Mouse (Mus musculus) embryonic fibroblast, embryonic 13.5 days (primary cell): ENCODE data around the gene Tomm7. TPM values are rescaled to one million over a fixed set of nuclear protein-coding genes. Genes with fewer than 3 reads are reported as not detected.

Experiments used
- H3K27ac ChIP-seq: 2 replicates; pipeline ENCODE4 v1.5.1; 2012; ENCODE audit warnings: low read length, control low read depth, inconsistent platforms; ENCODE audit not compliant: insufficient read depth
- H3K4me1 ChIP-seq: 2 replicates; pipeline ENCODE4 v1.6.1; 2011; ENCODE audit warnings: low read length; ENCODE audit not compliant: control insufficient read depth, insufficient read depth
- H3K4me3 ChIP-seq: 2 replicates; pipeline ENCODE4 v1.5.1; 2011; ENCODE audit warnings: mild to moderate bottlenecking, control low read depth, low read length; ENCODE audit not compliant: insufficient read depth
- CTCF ChIP-seq: IDR thresholded peaks from 2 replicates; pipeline ENCODE4 v1.5.1; 2011; ENCODE audit warnings: mild to moderate bottlenecking, control low read depth, low read length, moderate library complexity, borderline replicate concordance; ENCODE audit not compliant: insufficient read depth
- POLR2A ChIP-seq: IDR thresholded peaks from 2 replicates; pipeline ENCODE4 v1.6.1; 2011; ENCODE audit warnings: low read depth, mild to moderate bottlenecking, control low read depth, low read length, moderate library complexity
- polyA plus RNA-seq: library from polyadenylated mRNA; stranded (reverse); fragments of >200 nt; gene quantifications from 2 replicates; pipeline ENCODE4 v1.2.4, GENCODE M21; 2011; ENCODE audit warnings: low read depth; ENCODE audit not compliant: missing spikeins, insufficient read length

Gene Tomm7
- polyA plus RNA-seq, 1 experiment, result 52.8 TPM

- Histone ChIP-seq H3K27ac (no peak overlapping the region), H3K4me3 (no peak overlapping the region), H3K4me1 (no peaks in the 10 kb centered on the region; the same call in 1 of the 2 replicates)
- TF ChIP-seq CTCF, result no peak
- TF ChIP-seq POLR2A, result no peak
Measured at GRCm38 (mm10) chr5:23864054-23864965, 20.3 kb upstream of the Tomm7 start.

GRCm38 (mm10) chr5:23863166-23864053, 19.4 kb upstream of the Tomm7 start:
- TF ChIP-seq POLR2A, result no peak
- TF ChIP-seq CTCF, result no peak
- no peak overlapping the region for H3K27ac ChIP-seq

DNA sequence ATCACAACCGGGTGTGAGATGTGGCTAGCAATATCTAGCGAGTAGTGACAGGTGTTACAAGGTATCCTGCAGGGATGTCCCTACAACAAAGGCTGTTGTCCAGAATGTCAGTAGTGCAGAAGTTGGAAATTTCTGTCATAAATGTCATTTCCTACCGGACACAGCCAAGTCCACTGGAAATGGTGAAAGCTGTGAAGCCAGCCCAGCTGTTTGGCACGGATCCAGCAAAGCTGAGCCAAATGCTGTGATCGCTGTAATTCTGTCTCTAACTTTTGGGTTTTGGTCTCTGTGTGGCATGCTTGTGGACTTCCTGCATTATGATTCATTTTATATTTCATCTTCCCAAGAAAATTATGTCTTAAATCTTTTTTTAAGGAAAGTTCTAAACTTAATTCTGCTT, 18.3 kb upstream of the Tomm7 start:
- Histone ChIP-seq H3K27ac (no peak overlapping the region), H3K4me1 (no peaks in the 10 kb centered on the region; the same call in 1 of the 2 replicates), H3K4me3 (no peak overlapping the region)
- TF ChIP-seq POLR2A (no peak), CTCF (no peak)

More at GRCm38 (mm10) chr5:23863166-23864053, 19.4 kb upstream of the Tomm7 start:
- no peaks in the 10 kb centered on the region; the same call in 1 of the 2 replicates for H3K4me1 ChIP-seq
- no peak overlapping the region for H3K4me3 ChIP-seq

GRCm38 (mm10) chr5:23861721-23862120, 17.8 kb upstream of the Tomm7 start:
- no peak overlapping the region for H3K4me3 ChIP-seq
- TF ChIP-seq POLR2A (no peak), CTCF (no peak)
- H3K27ac ChIP-seq, result no peak overlapping the region
- no peaks in the 10 kb centered on the region; the same call in 1 of the 2 replicates for H3K4me1 ChIP-seq

DNA sequence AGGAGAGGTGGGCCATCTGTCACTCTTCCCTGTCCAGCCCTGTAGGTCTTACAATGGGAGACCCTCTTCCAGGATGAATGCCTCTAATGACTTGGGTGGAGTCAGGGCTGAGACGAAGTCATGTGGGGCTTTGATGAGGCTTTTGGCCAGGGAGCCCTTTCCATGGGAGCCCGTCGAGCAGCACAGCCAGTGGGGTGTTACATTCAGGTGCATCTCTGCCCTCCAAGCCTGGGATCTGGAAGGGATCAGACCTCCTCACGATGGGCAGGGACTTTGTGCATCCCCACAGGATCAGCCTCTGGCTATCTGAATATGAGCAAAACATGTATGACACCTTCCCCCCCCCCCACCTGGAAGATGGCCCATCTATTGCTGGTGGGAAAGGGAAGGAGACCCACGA, 15.9 kb upstream of the Tomm7 start:
- no peaks in the 10 kb centered on the region; the same call in 1 of the 2 replicates for H3K4me1 ChIP-seq
- no peak overlapping the region for H3K4me3 ChIP-seq
- no peak overlapping the region for H3K27ac ChIP-seq
- TF ChIP-seq CTCF (no peak), POLR2A (no peak)

DNA sequence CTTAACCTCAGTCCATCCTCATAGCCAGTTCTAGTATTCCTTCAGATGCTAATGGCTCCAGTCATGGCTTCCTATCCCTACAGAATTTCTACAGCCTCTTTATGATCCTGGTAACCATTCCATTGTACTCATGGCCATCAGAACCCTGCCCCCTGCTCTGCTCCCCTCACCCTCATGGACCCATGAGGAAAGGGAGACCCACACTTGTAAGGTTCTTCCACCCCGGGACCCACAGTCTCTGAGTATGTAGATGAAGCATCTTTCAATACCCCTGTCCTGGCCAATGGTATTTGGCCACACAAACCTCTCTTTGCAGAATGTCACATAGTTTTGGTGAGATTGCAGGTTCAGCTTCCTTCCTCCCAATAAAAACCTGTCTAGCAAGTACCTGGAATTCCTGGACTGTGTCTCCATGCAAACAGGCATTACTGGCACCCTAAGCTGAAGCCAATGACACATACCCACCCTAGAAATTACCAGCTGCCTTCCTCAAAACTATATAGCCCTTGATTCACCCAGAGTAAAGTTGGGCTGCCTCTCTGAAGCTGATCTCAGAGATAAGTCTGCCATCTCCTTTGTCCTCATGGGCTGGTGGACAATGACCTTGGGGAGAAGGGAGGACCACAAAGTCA, 15.2 kb upstream of the Tomm7 start:
- H3K4me3 ChIP-seq, result no peak overlapping the region
- TF ChIP-seq CTCF (no peak), POLR2A (no peak)
- H3K4me1 ChIP-seq, result no peaks in the 10 kb centered on the region; the same call in 1 of the 2 replicates
- no peak overlapping the region for H3K27ac ChIP-seq

DNA sequence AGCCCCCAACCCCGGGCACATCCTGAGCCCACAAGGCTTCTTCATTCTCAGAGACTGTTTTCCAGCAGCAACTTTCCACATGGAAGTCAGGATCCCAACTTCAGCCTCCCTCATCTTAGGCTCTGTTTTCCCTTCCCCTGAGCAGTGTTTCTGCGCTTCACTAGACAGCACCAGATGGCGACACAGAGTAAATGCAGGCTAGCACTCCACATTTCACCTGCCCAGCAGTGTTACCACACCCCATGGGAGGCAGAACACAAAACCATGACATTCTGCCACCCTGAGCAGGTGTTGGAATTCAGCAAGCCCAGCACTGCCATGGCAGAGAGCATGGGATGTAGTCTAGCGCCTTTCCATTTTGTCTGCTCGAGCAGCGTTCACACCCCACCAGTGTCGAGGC, 14.7 kb upstream of the Tomm7 start:
- Histone ChIP-seq H3K27ac (no peak overlapping the region), H3K4me3 (no peak overlapping the region), H3K4me1 (no peaks in the 10 kb centered on the region; the same call in 1 of the 2 replicates)
- peak; percentile 66; the same call in 1 of the 2 replicates for TF ChIP-seq CTCF
- no peak for TF ChIP-seq POLR2A

DNA sequence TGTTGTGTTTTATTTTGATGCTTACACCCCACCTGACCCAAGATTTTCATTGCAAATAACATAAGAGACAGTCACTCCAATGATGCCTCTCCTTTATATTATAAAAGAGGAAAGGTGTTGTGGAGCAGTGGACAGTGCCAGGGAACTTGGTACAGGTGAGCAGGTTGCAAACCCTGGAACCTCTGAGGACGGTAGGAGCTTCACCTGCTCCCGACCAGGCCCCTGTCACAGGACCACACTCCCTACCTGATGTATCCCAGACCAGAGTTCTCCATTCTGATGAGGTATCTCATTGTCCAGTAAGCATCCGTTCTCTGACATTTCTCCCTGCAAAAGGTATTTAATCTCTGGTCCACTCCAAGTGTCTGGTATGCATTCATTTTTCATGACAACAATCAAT, 14.0 kb upstream of the Tomm7 start:
- TF ChIP-seq POLR2A (no peak), CTCF (no peak)
- H3K4me3 ChIP-seq, result no peak overlapping the region
- H3K4me1 ChIP-seq, result no peaks in the 10 kb centered on the region; the same call in 1 of the 2 replicates
- H3K27ac ChIP-seq, result no peak overlapping the region

GRCm38 (mm10) chr5:23857189-23857588, 13.2 kb upstream of the Tomm7 start:
- H3K27ac ChIP-seq, result no peak overlapping the region
- no peaks in the 10 kb centered on the region; the same call in 1 of the 2 replicates for H3K4me1 ChIP-seq
- no peak overlapping the region for H3K4me3 ChIP-seq
- TF ChIP-seq POLR2A, result no peak

DNA sequence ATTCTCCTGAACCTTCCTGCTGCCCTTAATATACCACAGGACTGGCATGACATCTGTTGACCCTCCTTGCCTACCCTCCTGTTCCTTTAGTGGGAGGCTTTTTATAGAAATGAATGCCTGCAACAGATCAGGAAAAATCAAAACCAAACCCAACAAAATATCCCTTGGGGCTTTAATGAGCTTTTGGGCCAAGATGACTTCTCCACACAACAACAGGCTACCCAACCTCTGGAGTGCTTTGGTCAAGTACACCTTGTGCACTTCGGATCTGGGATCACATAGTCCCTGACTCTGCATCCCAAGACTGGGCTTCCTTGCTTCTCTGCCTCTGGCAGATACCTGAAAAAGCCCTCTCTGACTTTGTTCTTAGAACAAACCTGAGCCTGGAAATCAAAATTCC, 12.2 kb upstream of the Tomm7 start:
- TF ChIP-seq CTCF (no peak), POLR2A (no peak)

More for the DNA sequence above, 12.2 kb upstream of the Tomm7 start:
- H3K27ac ChIP-seq, result no peak overlapping the region
- H3K4me3 ChIP-seq, result no peak overlapping the region
- H3K4me1 ChIP-seq, result no peaks in the 10 kb centered on the region
